Mouse (Mus musculus): ENCODE data around the gene Tas2r109. TPM values are rescaled to one million over a fixed set of nuclear protein-coding genes. Genes with fewer than 3 reads are reported as not detected.
"Not testable (repeated sequence)": the region's sequence is repeated elsewhere in the genome, so short reads cannot be mapped to it uniquely, and the experiment has no call there.

Tas2r109 gene
- not detected for total RNA-seq (2022)

DNA sequence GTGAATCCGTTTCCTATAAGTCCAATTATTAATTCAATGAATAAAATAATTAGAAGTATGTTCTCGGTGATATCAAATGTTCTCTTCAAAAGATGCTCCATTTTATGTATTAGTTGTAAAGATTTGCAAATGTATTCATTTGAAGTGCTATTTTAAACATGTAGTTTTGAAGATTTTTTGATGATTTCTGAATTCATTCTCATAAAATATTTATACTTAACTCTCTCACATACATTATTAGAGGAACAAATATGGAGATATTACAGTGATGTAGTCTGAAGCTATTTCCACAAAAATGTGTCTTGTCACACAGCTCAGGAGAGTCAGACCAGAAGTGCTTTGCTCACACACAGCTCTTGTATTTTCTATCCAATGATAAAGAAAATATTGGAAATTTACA is at the start of gene Tas2r109:
Gene Tas2r109 (minus strand): TSS at position 101 of the 400 bp plus-strand sequence.
- DNase-seq = no peak

DNA sequence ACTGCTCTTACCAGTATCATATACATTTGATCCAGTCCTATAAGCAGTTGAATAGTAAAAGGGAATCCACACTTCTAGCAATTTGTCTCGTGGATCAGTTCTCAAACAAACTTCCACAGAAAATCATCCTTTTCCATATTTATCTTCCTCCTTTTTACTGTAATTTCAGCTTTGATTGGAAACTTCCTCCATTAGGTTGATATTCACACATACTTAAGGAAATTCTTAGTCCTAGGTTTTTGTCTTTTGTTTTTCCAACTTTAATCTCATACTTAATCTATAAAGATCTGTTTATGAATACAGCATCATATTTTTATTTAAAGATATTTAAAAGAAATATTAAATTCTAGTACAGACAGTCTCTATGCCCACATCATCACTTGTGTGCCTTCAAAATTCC is 22.9 kb downstream of the Tas2r109 start, which contains the start of gene Tas2r131:
Gene Tas2r131 (minus strand): TSS at position 101 of the 400 bp plus-strand sequence.
- no peak for DNase-seq

DNA sequence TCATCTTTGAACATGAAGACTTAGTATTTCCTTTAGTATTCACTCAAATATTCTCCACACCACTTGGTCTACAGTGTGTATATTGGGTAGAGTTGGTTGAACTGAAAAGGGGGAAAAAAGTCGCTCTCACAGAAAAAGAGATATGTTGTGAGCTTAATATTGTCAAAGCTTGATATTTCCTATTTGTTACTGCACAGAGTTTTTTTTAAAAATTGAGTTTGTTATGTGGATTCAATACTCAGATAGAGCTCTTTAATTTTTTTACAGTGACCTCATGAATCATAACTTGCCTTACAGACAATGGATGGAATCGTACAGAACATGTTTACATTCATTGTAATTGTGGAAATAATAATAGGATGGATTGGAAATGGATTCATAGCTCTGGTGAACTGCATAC is 30.0 kb downstream of the Tas2r109 start, which contains the start of gene Tas2r129:
Gene Tas2r129 (plus strand): TSS at position 301 of the 400 bp plus-strand sequence.
- no peak for DNase-seq

DNA sequence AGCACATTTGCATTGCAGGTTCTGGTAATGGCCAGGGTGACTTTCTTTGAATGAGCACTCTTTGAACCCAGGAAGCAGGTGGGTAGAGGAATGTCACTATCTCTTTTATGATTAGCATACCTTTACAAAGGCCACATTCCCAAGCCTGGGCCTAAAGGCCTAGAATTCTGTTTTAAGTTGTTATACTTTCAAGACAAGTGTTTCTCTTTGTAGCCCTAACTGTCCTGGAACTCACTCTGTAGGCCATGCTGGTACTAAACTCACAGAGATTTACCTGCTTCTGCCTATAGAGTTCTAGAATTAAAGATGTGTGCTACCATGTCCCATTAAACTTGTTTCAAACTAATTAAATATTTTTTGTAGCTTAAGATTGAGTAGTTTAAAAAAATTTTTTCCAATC is 39.4 kb downstream of the Tas2r109 start:
- DNase-seq = not testable (repeated sequence)

Other genes starting within 250 kb of the Tas2r109 start
- gene Tas2r115, start 242.9 kb downstream of the Tas2r109 start, total RNA-seq (2022) = not detected
- gene Tas2r124, start 226.2 kb downstream of the Tas2r109 start, total RNA-seq (2022) = not detected
- not detected for gene Tas2r102, start 218.8 kb downstream of the Tas2r109 start, total RNA-seq (2022)
- gene Tas2r136, start 202.8 kb downstream of the Tas2r109 start, total RNA-seq (2022) = not detected
- gene Tas2r117, start 178.1 kb downstream of the Tas2r109 start, total RNA-seq (2022) = not detected
- not detected for gene Tas2r123, start 133.8 kb downstream of the Tas2r109 start, total RNA-seq (2022)
- gene Tas2r116, start 125.5 kb downstream of the Tas2r109 start, total RNA-seq (2022) = not detected
- gene Tas2r110, start 113.0 kb downstream of the Tas2r109 start, total RNA-seq (2022) = not detected
- gene Tas2r113, start 88.0 kb downstream of the Tas2r109 start, total RNA-seq (2022) = not detected
- not detected for gene Tas2r125, start 71.3 kb downstream of the Tas2r109 start, total RNA-seq (2022)
- gene Tas2r129, start 29.9 kb downstream of the Tas2r109 start, total RNA-seq (2022) = not detected
- gene Tas2r131, start 23.0 kb downstream of the Tas2r109 start, total RNA-seq (2022) = not detected
- gene Tas2r103, start 56.1 kb upstream of the Tas2r109 start, total RNA-seq (2022) = not detected
- not detected for gene Tas2r140, start 74.9 kb upstream of the Tas2r109 start, total RNA-seq (2022)
- 10 to 100 TPM; 73.7 to 95.2 (median 84.8) TPM for gene Smim10l1, start 123.9 kb upstream of the Tas2r109 start, total RNA-seq (2022)

All from adrenal gland, adult 8-10 months (tissue).